Mouse (Mus musculus) stomach, postnatal 0 days (tissue): ENCODE results near the gene Rnps1. TPM values are rescaled to one million over a fixed set of nuclear protein-coding genes. Genes with fewer than 3 reads are reported as not detected.
A peak's percentile ranks its signal among the peaks of the same experiment; 100 is the strongest.

Experiments used
- ATAC-seq: fragments of 200-750 bp; cut with Nextera tagmentation; 2 replicates; pipeline ENCODE4 v1.8.0; 2017; ENCODE audit not compliant: low FRiP score, low TSS enrichment
- DNase-seq: peaks from one replicate; pipeline ENCODE4 v3.0.0-alpha.2; 2016; ENCODE audit warnings: low spot score
- H3K27ac ChIP-seq: fragments of 300-500 bp; sonication (generic); replicated peaks from 2 replicates; pipeline ENCODE4 v1.5.1; 2014; ENCODE audit warnings: mild to moderate bottlenecking, control low read depth
- H3K27me3 ChIP-seq: fragments of 300-500 bp; sonication (generic); 2 replicates; pipeline ENCODE4 v1.6.1; 2014; ENCODE audit warnings: low read length; ENCODE audit not compliant: control insufficient read depth, insufficient read depth
- H3K36me3 ChIP-seq: fragments of 300-500 bp; sonication (generic); 2 replicates; pipeline ENCODE4 v1.6.1; 2014; ENCODE audit warnings: low read length, mixed read lengths; ENCODE audit not compliant: control insufficient read depth, insufficient read depth
- H3K4me1 ChIP-seq: fragments of 300-500 bp; sonication (generic); replicated peaks from 2 replicates; pipeline ENCODE4 v1.6.1; 2014; ENCODE audit warnings: antibody characterized with exemption; ENCODE audit not compliant: control insufficient read depth, insufficient read depth
- H3K4me2 ChIP-seq: fragments of 300-500 bp; sonication (generic); replicated peaks from 2 replicates; pipeline ENCODE4 v1.6.1; 2014; ENCODE audit warnings: low read depth, mild to moderate bottlenecking, control low read depth, moderate library complexity
- H3K4me3 ChIP-seq: fragments of 300-500 bp; sonication (generic); 2 replicates; pipeline ENCODE4 v1.5.1; 2014; ENCODE audit warnings: low read depth, low read length, control low read depth
- H3K9ac ChIP-seq: fragments of 300-500 bp; sonication (generic); 2 replicates; pipeline ENCODE4 v1.6.1; 2014; ENCODE audit warnings: mild to moderate bottlenecking, low read length, control low read depth, mixed read lengths
- H3K9me3 ChIP-seq: fragments of 300-500 bp; sonication (generic); 2 replicates; pipeline ENCODE4 v1.6.1; 2016; ENCODE audit warnings: low read length; ENCODE audit not compliant: control insufficient read depth
- CTCF ChIP-seq: IDR thresholded peaks from 2 replicates; pipeline ENCODE4 v1.5.1; 2016; ENCODE audit warnings: antibody characterized with exemption, low read depth, mild to moderate bottlenecking, moderate library complexity
- EP300 ChIP-seq: optimal IDR thresholded peaks from 2 replicates; pipeline ENCODE3; 2016; ENCODE audit warnings: antibody characterized with exemption
- WGBS: fragments of 180-500 bp; shearing (Covaris S2); extraction: QIAGEN DNeasy Blood & Tissue Kit; methylation state at CpG from one replicate; pipeline ENCODE4 v1.1.7; 2014; 5-methylcytosine and 5-hydroxymethylcytosine counted together
- polyA plus RNA-seq: library from polyadenylated mRNA; unstranded; fragments of >200 nt; fragmentation: Nextera tagmentation; extraction: Ambion mirVana; gene quantifications from 2 replicates; pipeline ENCODE4 v1.2.1, GENCODE M21; 2015

The Rnps1 gene
- polyA plus RNA-seq, 1 experiment from 2014 or later: 106 TPM

DNA sequence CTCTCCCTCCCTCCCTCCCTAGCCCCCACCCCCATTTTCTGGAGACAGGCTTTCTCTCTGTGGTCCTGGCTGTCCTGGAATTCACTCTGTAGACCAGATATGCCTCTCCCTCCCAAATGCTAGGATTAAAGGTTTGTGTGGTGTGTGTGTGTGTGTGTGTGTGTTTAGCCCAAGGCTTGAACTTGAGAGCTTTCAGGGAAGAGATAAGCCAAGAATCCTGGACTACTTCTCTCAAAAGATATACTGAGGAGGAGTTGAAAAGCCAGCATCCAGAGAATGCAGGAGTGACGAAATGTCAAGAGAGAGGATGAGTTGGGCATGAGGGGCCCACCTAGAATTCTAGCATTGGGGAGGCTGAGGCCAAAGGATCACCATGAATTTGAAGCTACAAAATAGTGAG, 48.6 kb downstream of the Rnps1 start:
- WGBS: 76% methylated on average over 1 of the region's 1 CpGs
- TF ChIP-seq CTCF (no peak), EP300 (no peak)
- Histone ChIP-seq H3K4me1 (no peaks in the 10 kb centered on the region), H3K9ac (no peak overlapping the region), H3K4me2 (no peak overlapping the region), H3K9me3 (no peaks in the 10 kb centered on the region), H3K4me3 (no peak overlapping the region), H3K27ac (no peak overlapping the region), H3K36me3 (no peaks in the 10 kb centered on the region), H3K27me3 (no peaks in the 10 kb centered on the region)
- DNase-seq (no peak), ATAC-seq (no peak)

GRCm38 (mm10) chr17:24463374-24464133, 49.2 kb downstream of the Rnps1 start:
- DNase-seq: no peak
- Histone ChIP-seq H3K27ac (no peak overlapping the region), H3K9me3 (no peaks in the 10 kb centered on the region), H3K4me2 (no peak overlapping the region), H3K27me3 (no peaks in the 10 kb centered on the region), H3K9ac (no peak overlapping the region), H3K4me3 (no peak overlapping the region), H3K4me1 (no peaks in the 10 kb centered on the region), H3K36me3 (no peaks in the 10 kb centered on the region)
- 53% methylated on average over 6 of the region's 6 CpGs for WGBS
- peak; percentile 47; the same call in 1 of the 2 replicates for ATAC-seq
- TF ChIP-seq EP300 (no peak), CTCF (peak; percentile 27)

- DNase-seq (no peak), ATAC-seq (no peak)
- TF ChIP-seq CTCF (no peak), EP300 (no peak)
- Histone ChIP-seq H3K27me3 (no peaks in the 10 kb centered on the region), H3K9ac (no peak overlapping the region), H3K27ac (no peak overlapping the region), H3K36me3 (no peaks in the 10 kb centered on the region), H3K4me1 (0 out of 2 replicates have a peak, but pooled peaks cover 6% of the 10 kb centered on the region), H3K4me3 (no peak overlapping the region), H3K4me2 (no peak overlapping the region), H3K9me3 (no peaks in the 10 kb centered on the region)
- 91% methylated on average over 5 of the region's 5 CpGs for WGBS
Observed at GRCm38 (mm10) chr17:24468636-24469246, 54.4 kb downstream of the Rnps1 start.

DNA sequence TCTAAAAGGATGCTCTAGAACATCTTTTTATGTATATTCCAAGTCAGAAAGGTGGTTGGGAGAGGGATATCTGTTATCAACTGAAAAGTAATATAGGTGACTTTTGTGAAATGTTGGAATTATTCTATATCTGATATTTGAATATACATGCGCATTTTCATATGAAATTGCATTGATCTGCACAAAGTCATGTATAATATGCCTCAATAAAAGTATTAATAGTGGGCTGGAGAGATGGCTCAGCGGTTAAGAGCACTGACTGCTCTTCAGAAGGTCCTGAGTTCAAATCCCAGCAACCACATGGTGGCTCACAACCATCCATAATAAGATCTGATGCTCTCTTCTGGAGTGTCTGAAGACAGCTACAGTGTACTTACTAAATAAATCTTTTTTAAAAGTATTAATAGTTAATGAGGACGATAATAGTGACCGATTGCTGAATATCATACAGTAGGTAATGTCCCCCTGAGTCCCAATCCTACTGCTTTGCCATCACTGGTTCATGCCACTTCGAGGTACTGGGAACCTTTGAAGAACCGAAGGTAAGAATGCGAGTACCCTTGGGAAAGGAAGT, 55.1 kb downstream of the Rnps1 start:
- H3K4me1 ChIP-seq: 0 out of 2 replicates have a peak, but pooled peaks cover 6% of the 10 kb centered on the region
- no peaks in the 10 kb centered on the region for H3K9me3 ChIP-seq
- TF ChIP-seq CTCF (no peak), EP300 (no peak)
- peak overlapping the region; percentile 97 for H3K4me2 ChIP-seq
- DNase-seq (no peak), ATAC-seq (no peak)
- peak overlapping the region; percentile 75 for H3K27ac ChIP-seq
- H3K27me3 ChIP-seq: no peaks in the 10 kb centered on the region
- peak overlapping the region; percentile 78 for H3K4me3 ChIP-seq
- H3K9ac ChIP-seq: peak overlapping the region; percentile 87; the same call in 1 of the 2 replicates
- 0 out of 2 replicates have a peak, but pooled peaks cover 4% of the 10 kb centered on the region for H3K36me3 ChIP-seq
- WGBS: 15% methylated on average over 7 of the region's 7 CpGs

- Histone ChIP-seq H3K9ac (peak within 1 kb of the TSS; percentile 87), H3K27ac (peak within 1 kb of the TSS; percentile 89), H3K9me3 (no peaks in the 10 kb centered on the region), H3K36me3 (peaks cover 6% of the 10 kb centered on the region; the same call in 1 of the 2 replicates), H3K4me2 (peak within 1 kb of the TSS; percentile 97), H3K27me3 (no peaks in the 10 kb centered on the region), H3K4me3 (peak within 1 kb of the TSS; percentile 78), H3K4me1 (0 out of 2 replicates have a peak, but pooled peaks cover 6% of the 10 kb centered on the region)
- under 1% methylated on average over 53 of the region's 75 CpGs for WGBS
- ATAC-seq (peak; percentile 97), DNase-seq (peak; percentile 99)
- TF ChIP-seq CTCF (no peak), EP300 (no peak)
Observed at GRCm38 (mm10) chr17:24469910-24470602, 55.7 kb downstream of the Rnps1 start, which contains the start of the genes E4f1 and Pgp. Gene E4f1, minus strand, starts transcription at chr17:24470313. Gene Pgp, plus strand, starts transcription at chr17:24470392.
